Mouse (Mus musculus): ENCODE data around the gene H2-Eb2. TPM values are rescaled to one million over a fixed set of nuclear protein-coding genes. Genes with fewer than 3 reads are reported as not detected.

The H2-Eb2 gene
- polyA plus RNA-seq, 1 experiment from 2014 or later: not detected

GRCm38 (mm10) chr17:34300691-34301566 lies 24.5 kb upstream of the H2-Eb2 start:
- Histone ChIP-seq H3K4me2 (replicated peaks; ENCODE audit: low read depth) (no peak overlapping the region), H3K4me3 (ENCODE audit: low read depth, low read length) (no peak overlapping the region)
- peak; percentile 34; the same call in 1 of the 2 replicates for ATAC-seq (ENCODE audit: low FRiP score, low TSS enrichment)

GRCm38 (mm10) chr17:34301670-34302190 lies 23.7 kb upstream of the H2-Eb2 start:
- no peaks in the 10 kb centered on the region for H3K36me3 ChIP-seq (ENCODE audit: control insufficient read depth, insufficient read depth, low read length)
- TF ChIP-seq CTCF (IDR thresholded peaks at IDR 0.05; ENCODE audit: low read depth) (no peak), EP300 (optimal IDR thresholded peaks at IDR 0.05) (no peak)
- H3K9ac ChIP-seq (ENCODE audit: low read length): no peak overlapping the region
- 87% methylated on average over 4 of the region's 4 CpGs for WGBS
- no peaks in the 10 kb centered on the region for H3K9me3 ChIP-seq (ENCODE audit: control insufficient read depth, low read length)
- no peak overlapping the region for H3K4me3 ChIP-seq (ENCODE audit: low read depth, low read length)
- no peak overlapping the region for H3K4me2 ChIP-seq (replicated peaks; ENCODE audit: low read depth)
- H3K4me1 ChIP-seq (replicated peaks; ENCODE audit: control insufficient read depth, insufficient read depth): no peaks in the 10 kb centered on the region
- H3K27ac ChIP-seq (replicated peaks): no peak overlapping the region
- no peak for ATAC-seq (ENCODE audit: low FRiP score, low TSS enrichment)
- no peaks in the 10 kb centered on the region for H3K27me3 ChIP-seq (ENCODE audit: control insufficient read depth, insufficient read depth, low read length)
- DNase-seq (ENCODE audit: low spot score): no peak

More at GRCm38 (mm10) chr17:34300691-34301566, 24.5 kb upstream of the H2-Eb2 start:
- Histone ChIP-seq H3K4me1 (replicated peaks; ENCODE audit: control insufficient read depth, insufficient read depth) (no peaks in the 10 kb centered on the region), H3K27me3 (ENCODE audit: control insufficient read depth, insufficient read depth, low read length) (no peaks in the 10 kb centered on the region), H3K9ac (ENCODE audit: low read length) (no peak overlapping the region), H3K27ac (replicated peaks) (no peak overlapping the region), H3K36me3 (ENCODE audit: control insufficient read depth, insufficient read depth, low read length) (no peaks in the 10 kb centered on the region), H3K9me3 (ENCODE audit: control insufficient read depth, low read length) (no peaks in the 10 kb centered on the region)
- 62% methylated on average over 23 of the region's 23 CpGs for WGBS
- peak; percentile 44 for DNase-seq (ENCODE audit: low spot score)
- TF ChIP-seq CTCF (IDR thresholded peaks at IDR 0.05; ENCODE audit: low read depth) (no peak), EP300 (optimal IDR thresholded peaks at IDR 0.05) (no peak)

GRCm38 (mm10) chr17:34303789-34304188 lies 21.7 kb upstream of the H2-Eb2 start:
- WGBS: 77% methylated on average over 2 of the region's 2 CpGs
- Histone ChIP-seq H3K9ac (ENCODE audit: low read length) (no peak overlapping the region), H3K27ac (replicated peaks) (no peak overlapping the region), H3K4me3 (ENCODE audit: low read depth, low read length) (no peak overlapping the region), H3K9me3 (ENCODE audit: control insufficient read depth, low read length) (no peaks in the 10 kb centered on the region), H3K27me3 (ENCODE audit: control insufficient read depth, insufficient read depth, low read length) (no peaks in the 10 kb centered on the region), H3K4me2 (replicated peaks; ENCODE audit: low read depth) (no peak overlapping the region), H3K36me3 (ENCODE audit: control insufficient read depth, insufficient read depth, low read length) (no peaks in the 10 kb centered on the region), H3K4me1 (replicated peaks; ENCODE audit: control insufficient read depth, insufficient read depth) (no peaks in the 10 kb centered on the region)
- TF ChIP-seq EP300 (optimal IDR thresholded peaks at IDR 0.05): no peak
- TF ChIP-seq CTCF (IDR thresholded peaks at IDR 0.05; ENCODE audit: low read depth): no peak
- no peak for DNase-seq (ENCODE audit: low spot score)
- peak; percentile 9; the same call in 1 of the 2 replicates for ATAC-seq (ENCODE audit: low FRiP score, low TSS enrichment)

- no peaks in the 10 kb centered on the region for H3K36me3 ChIP-seq (ENCODE audit: control insufficient read depth, insufficient read depth, low read length)
- TF ChIP-seq EP300 (optimal IDR thresholded peaks at IDR 0.05) (no peak), CTCF (IDR thresholded peaks at IDR 0.05; ENCODE audit: low read depth) (no peak)
- no peak overlapping the region for H3K27ac ChIP-seq (replicated peaks)
- 14% methylated on average over 4 of the region's 4 CpGs for WGBS
- no peak overlapping the region for H3K4me3 ChIP-seq (ENCODE audit: low read depth, low read length)
- H3K4me1 ChIP-seq (replicated peaks; ENCODE audit: control insufficient read depth, insufficient read depth): no peaks in the 10 kb centered on the region
- ATAC-seq (ENCODE audit: low FRiP score, low TSS enrichment) (peak; percentile 65), DNase-seq (ENCODE audit: low spot score) (peak; percentile 50)
- no peaks in the 10 kb centered on the region for H3K9me3 ChIP-seq (ENCODE audit: control insufficient read depth, low read length)
- no peak overlapping the region for H3K9ac ChIP-seq (ENCODE audit: low read length)
- H3K27me3 ChIP-seq (ENCODE audit: control insufficient read depth, insufficient read depth, low read length): no peaks in the 10 kb centered on the region
- no peak overlapping the region for H3K4me2 ChIP-seq (replicated peaks; ENCODE audit: low read depth)
Measured at GRCm38 (mm10) chr17:34304751-34305150, 20.7 kb upstream of the H2-Eb2 start.

GRCm38 (mm10) chr17:34305380-34306030 lies 20.0 kb upstream of the H2-Eb2 start, which contains the start of gene H2-Eb1:
H2-Eb1 (plus strand) TSS chr17:34305867.
- no peak within 1 kb of the TSS for H3K9ac ChIP-seq (ENCODE audit: low read length)
- H3K4me1 ChIP-seq (replicated peaks; ENCODE audit: control insufficient read depth, insufficient read depth): no peaks in the 10 kb centered on the region
- H3K27me3 ChIP-seq (ENCODE audit: control insufficient read depth, insufficient read depth, low read length): no peaks in the 10 kb centered on the region
- peak; percentile 87 for DNase-seq (ENCODE audit: low spot score)
- no peak within 1 kb of the TSS for H3K27ac ChIP-seq (replicated peaks)
- no peaks in the 10 kb centered on the region for H3K36me3 ChIP-seq (ENCODE audit: control insufficient read depth, insufficient read depth, low read length)
- peak; percentile 78 for ATAC-seq (ENCODE audit: low FRiP score, low TSS enrichment)
- H3K4me2 ChIP-seq (replicated peaks; ENCODE audit: low read depth): no peak within 1 kb of the TSS
- no peak within 1 kb of the TSS for H3K4me3 ChIP-seq (ENCODE audit: low read depth, low read length)
- TF ChIP-seq CTCF (IDR thresholded peaks at IDR 0.05; ENCODE audit: low read depth) (no peak), EP300 (optimal IDR thresholded peaks at IDR 0.05) (no peak)
- no peaks in the 10 kb centered on the region for H3K9me3 ChIP-seq (ENCODE audit: control insufficient read depth, low read length)

Measured in stomach, postnatal 0 days (tissue).